Mouse (Mus musculus) heart, embryonic 16.5 days (tissue): Measurements from ENCODE around the gene Nkx1-1. TPM values are rescaled to one million over a fixed set of nuclear protein-coding genes. Genes with fewer than 3 reads are reported as not detected.

Experiments
- polyA plus RNA-seq: library from polyadenylated mRNA; unstranded; fragments of >200 nt; fragmentation: Nextera tagmentation; extraction: Ambion mirVana; gene quantifications from 2 replicates; pipeline ENCODE4 v1.2.1, GENCODE M21; 2015

The Nkx1-1 gene
- polyA plus RNA-seq, 1 experiment from 2014 or later = not detected

Other genes starting within 250 kb of the Nkx1-1 start
- gene Spon2, start 215.5 kb downstream of the Nkx1-1 start, polyA plus RNA-seq = 67.2 and 71.5 TPM in 2 replicates
- 228 and 234 TPM in 2 replicates for gene Ctbp1, start 159.0 kb downstream of the Nkx1-1 start, polyA plus RNA-seq
- 144 and 145 TPM in 2 replicates for gene Maea, start 98.5 kb downstream of the Nkx1-1 start, polyA plus RNA-seq
- gene Uvssa, start 55.4 kb downstream of the Nkx1-1 start, polyA plus RNA-seq = 4.2 and 4.7 TPM in 2 replicates
- 52.2 and 56.2 TPM in 2 replicates for gene Fam53a, start 195.7 kb upstream of the Nkx1-1 start, polyA plus RNA-seq
- 0.65 and 1.00 TPM in 2 replicates for gene Gm9903, start 195.9 kb upstream of the Nkx1-1 start, polyA plus RNA-seq
- 119 and 138 TPM in 2 replicates for gene Slbp, start 218.6 kb upstream of the Nkx1-1 start, polyA plus RNA-seq
- gene Tacc3, start 224.2 kb upstream of the Nkx1-1 start, polyA plus RNA-seq = 114 and 122 TPM in 2 replicates
- gene Tmem129, start 224.4 kb upstream of the Nkx1-1 start, polyA plus RNA-seq = 37.1 and 37.4 TPM in 2 replicates